Mouse (Mus musculus) kidney, embryonic 16.5 days (tissue): Measurements from ENCODE around the gene Trat1. TPM values are rescaled to one million over a fixed set of nuclear protein-coding genes. Genes with fewer than 3 reads are reported as not detected.

Source experiments
- ATAC-seq: fragments of 200-750 bp; cut with Nextera tagmentation; 2 replicates; pipeline ENCODE4 v1.8.0; 2017; ENCODE audit warnings: moderate TSS enrichment; ENCODE audit not compliant: low FRiP score, low TSS enrichment
- H3K27ac ChIP-seq: fragments of 300-500 bp; sonication (generic); 2 replicates; pipeline ENCODE4 v1.5.1; 2014; ENCODE audit warnings: low read length
- H3K27me3 ChIP-seq: fragments of 300-500 bp; sonication (generic); 2 replicates; pipeline ENCODE4 v1.6.1; 2014; ENCODE audit warnings: low read length, control low read depth, mixed read lengths; ENCODE audit not compliant: insufficient read depth
- H3K36me3 ChIP-seq: fragments of 300-500 bp; sonication (generic); 2 replicates; pipeline ENCODE4 v1.6.1; 2014; ENCODE audit warnings: low read length, control low read depth, mixed read lengths; ENCODE audit not compliant: insufficient read depth
- H3K4me1 ChIP-seq: fragments of 300-500 bp; sonication (generic); 2 replicates; pipeline ENCODE4 v1.6.1; 2014; ENCODE audit warnings: low read length, control low read depth, mixed read lengths; ENCODE audit not compliant: insufficient read depth
- H3K4me2 ChIP-seq: fragments of 300-500 bp; sonication (generic); replicated peaks from 2 replicates; pipeline ENCODE4 v1.6.1; 2014; ENCODE audit warnings: low read depth, low read length
- H3K4me3 ChIP-seq: fragments of 300-500 bp; sonication (generic); 2 replicates; pipeline ENCODE4 v1.5.1; 2014; ENCODE audit warnings: mild to moderate bottlenecking, low read length
- H3K9ac ChIP-seq: fragments of 300-500 bp; sonication (generic); replicated peaks from 2 replicates; pipeline ENCODE4 v1.6.1; 2014; ENCODE audit warnings: low read length
- H3K9me3 ChIP-seq: fragments of 300-500 bp; sonication (generic); 2 replicates; pipeline ENCODE4 v1.6.1; 2016; ENCODE audit warnings: low read length, control low read depth
- WGBS: fragments of 180-500 bp; shearing (Covaris S2); extraction: QIAGEN DNeasy Blood & Tissue Kit; methylation state at CpG from one replicate; pipeline ENCODE4 v1.1.7; 2014; 5-methylcytosine and 5-hydroxymethylcytosine counted together
- polyA plus RNA-seq: library from polyadenylated mRNA; unstranded; fragments of >200 nt; fragmentation: Nextera tagmentation; extraction: Ambion mirVana; gene quantifications from 2 replicates; pipeline ENCODE4 v1.2.1, GENCODE M21; 2015

Trat1 gene
- polyA plus RNA-seq: 0.04 TPM in 1 of 2 replicates, not detected in the other

DNA sequence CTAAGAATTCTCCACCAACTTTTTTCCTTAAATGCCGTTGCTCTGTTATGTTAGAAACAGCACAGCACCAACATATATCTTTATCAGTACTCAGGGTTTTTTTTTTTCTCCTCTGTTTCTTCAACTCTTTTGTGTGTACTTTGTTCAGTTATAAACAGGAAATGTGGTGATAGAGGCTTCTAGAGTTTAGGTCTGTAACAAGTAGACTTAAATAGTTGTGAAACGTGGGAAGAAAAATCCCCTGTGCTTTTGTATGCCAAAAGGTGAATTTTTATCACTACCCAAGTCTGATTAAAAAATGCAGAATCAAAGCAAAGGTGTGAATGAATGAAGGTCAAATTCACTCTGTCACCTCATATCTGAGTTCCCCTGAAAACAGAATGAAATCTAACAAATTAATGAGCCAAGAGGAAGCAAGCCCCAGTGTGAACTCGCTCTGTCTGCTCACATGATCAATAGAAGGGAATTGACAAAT lies at the start of gene Trat1:
Gene Trat1 (minus strand): TSS at position 51 of the 475 bp plus-strand sequence.
- H3K4me3 ChIP-seq: no peak within 1 kb of the TSS
- no peaks in the 10 kb centered on the region for H3K27me3 ChIP-seq
- no peak within 1 kb of the TSS for H3K9ac ChIP-seq
- no peak within 1 kb of the TSS for H3K4me2 ChIP-seq
- no peaks in the 10 kb centered on the region for H3K9me3 ChIP-seq
- ATAC-seq: no peak
- no peak within 1 kb of the TSS for H3K27ac ChIP-seq
- H3K36me3 ChIP-seq: no peaks in the 10 kb centered on the region
- 74% methylated on average over 3 of the region's 3 CpGs for WGBS
- H3K4me1 ChIP-seq: no peaks in the 10 kb centered on the region

- no peak overlapping the region for H3K9ac ChIP-seq
- no peak for ATAC-seq
- WGBS: 89% methylated on average over 6 of the region's 6 CpGs
- no peak overlapping the region for H3K4me3 ChIP-seq
- no peaks in the 10 kb centered on the region for H3K27me3 ChIP-seq
- H3K9me3 ChIP-seq: no peaks in the 10 kb centered on the region
- H3K4me1 ChIP-seq: no peaks in the 10 kb centered on the region
- H3K4me2 ChIP-seq: no peak overlapping the region
- no peaks in the 10 kb centered on the region for H3K36me3 ChIP-seq
- no peak overlapping the region for H3K27ac ChIP-seq
Measured at GRCm38 (mm10) chr16:48818524-48818923, 46.7 kb upstream of the Trat1 start.

GRCm38 (mm10) chr16:48816695-48817094 lies 44.9 kb upstream of the Trat1 start, which contains the start of gene Retnlb:
Gene Retnlb, plus strand, starts transcription at chr16:48816856.
- H3K4me1 ChIP-seq: no peaks in the 10 kb centered on the region
- H3K4me3 ChIP-seq: no peak within 1 kb of the TSS
- 93% methylated on average over 2 of the region's 2 CpGs for WGBS
- no peak for ATAC-seq
- no peak within 1 kb of the TSS for H3K4me2 ChIP-seq
- H3K36me3 ChIP-seq: no peaks in the 10 kb centered on the region
- H3K9me3 ChIP-seq: no peaks in the 10 kb centered on the region
- no peak within 1 kb of the TSS for H3K27ac ChIP-seq
- no peak within 1 kb of the TSS for H3K9ac ChIP-seq
- no peaks in the 10 kb centered on the region for H3K27me3 ChIP-seq

DNA sequence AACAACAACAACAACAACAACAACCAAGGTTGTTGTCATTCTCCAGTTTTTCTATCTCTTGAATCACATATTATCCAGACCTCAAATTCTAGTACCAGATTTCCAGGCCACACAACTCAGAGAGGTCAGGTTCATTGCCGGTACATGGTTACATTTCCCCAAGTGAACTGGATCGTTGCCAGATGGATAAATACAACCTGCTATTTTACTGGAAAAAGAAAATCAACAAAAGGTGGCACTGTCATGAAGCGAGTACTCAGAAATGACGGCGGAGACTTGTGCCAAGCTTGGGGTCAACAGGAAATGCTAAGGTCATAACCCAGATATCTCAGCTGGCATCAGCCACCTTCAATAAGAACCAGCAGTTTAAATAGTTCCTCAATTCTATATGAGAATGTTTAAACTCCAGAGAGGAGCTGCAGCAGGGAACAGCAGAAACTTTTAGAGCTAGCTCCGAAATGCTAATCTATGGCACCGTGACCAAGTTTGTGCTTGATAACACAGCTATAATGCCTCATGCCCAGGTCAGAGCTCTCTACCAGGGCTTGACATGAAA lies 40.1 kb upstream of the Trat1 start:
- no peak overlapping the region for H3K9ac ChIP-seq
- H3K36me3 ChIP-seq: no peaks in the 10 kb centered on the region
- no peaks in the 10 kb centered on the region for H3K9me3 ChIP-seq
- no peak overlapping the region for H3K27ac ChIP-seq
- ATAC-seq: no peak
- H3K4me2 ChIP-seq: no peak overlapping the region
- no peaks in the 10 kb centered on the region for H3K4me1 ChIP-seq
- H3K27me3 ChIP-seq: no peaks in the 10 kb centered on the region
- WGBS: 68% methylated on average over 7 of the region's 7 CpGs
- no peak overlapping the region for H3K4me3 ChIP-seq

DNA sequence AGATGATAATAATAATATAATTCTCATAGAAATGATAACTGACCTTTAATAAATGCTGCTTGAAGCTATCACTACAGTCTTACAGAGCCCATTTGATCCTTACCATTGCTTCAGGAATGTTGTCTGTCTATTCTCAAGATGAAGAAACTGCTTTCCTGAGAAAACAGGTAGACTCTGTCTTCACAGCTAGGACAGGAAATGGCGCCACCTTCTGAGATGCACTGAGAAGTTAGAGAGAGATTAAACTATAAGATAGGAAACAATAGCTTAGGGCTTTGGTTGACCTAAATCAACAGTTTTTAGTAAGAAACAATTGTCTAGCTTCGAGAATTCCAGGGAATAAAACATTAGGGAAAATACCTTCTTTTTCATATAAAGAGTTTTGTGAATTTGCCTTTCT lies 37.6 kb upstream of the Trat1 start:
- Histone ChIP-seq H3K4me2 (no peak overlapping the region), H3K9ac (no peak overlapping the region), H3K9me3 (no peaks in the 10 kb centered on the region), H3K27ac (no peak overlapping the region), H3K27me3 (no peaks in the 10 kb centered on the region), H3K4me1 (no peaks in the 10 kb centered on the region), H3K36me3 (no peaks in the 10 kb centered on the region), H3K4me3 (no peak overlapping the region)
- 53% methylated on average over 2 of the region's 2 CpGs for WGBS
- ATAC-seq: no peak

DNA sequence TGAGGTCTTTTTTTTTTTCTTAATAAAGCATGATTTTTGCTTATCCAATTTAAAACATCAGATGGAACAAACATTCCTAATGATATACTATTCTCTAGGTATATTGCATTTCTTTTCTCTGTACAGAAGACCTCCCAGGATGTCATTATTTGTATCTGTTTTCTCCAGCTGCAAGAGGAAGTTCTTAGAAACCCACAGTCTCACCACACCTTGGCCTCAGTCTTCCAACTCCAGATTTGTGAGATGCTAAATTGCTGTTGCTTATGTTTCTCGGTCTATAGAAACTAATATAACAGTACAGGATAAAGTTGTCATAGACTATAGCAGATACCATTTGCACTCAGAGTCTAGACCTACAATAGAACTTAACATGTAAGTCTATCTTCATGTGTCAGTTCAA lies 34.7 kb upstream of the Trat1 start:
- Histone ChIP-seq H3K36me3 (no peaks in the 10 kb centered on the region), H3K9me3 (no peaks in the 10 kb centered on the region), H3K4me1 (no peaks in the 10 kb centered on the region), H3K4me3 (no peak overlapping the region), H3K27ac (no peak overlapping the region), H3K27me3 (no peaks in the 10 kb centered on the region), H3K4me2 (no peak overlapping the region), H3K9ac (no peak overlapping the region)
- WGBS: 83% methylated on average over 1 of the region's 1 CpGs
- ATAC-seq: no peak

DNA sequence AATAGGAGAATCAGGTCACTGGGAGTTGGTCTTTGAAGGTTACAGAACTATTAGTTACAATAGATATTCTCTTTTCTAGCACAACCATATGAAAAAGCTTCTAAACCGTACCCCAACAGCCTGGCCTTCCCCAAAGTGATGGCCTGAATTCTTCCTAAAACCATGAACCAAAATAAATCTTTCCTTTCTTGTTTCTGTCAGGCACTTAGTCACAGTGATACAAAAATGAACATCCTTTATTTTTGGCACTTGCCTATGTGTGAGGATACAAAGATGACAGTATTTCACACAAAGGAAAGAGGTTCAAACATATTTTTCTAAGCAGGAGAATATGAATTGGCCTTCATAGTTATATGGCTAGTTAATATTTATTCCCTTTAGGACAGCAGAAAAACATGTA lies 33.6 kb upstream of the Trat1 start:
- Histone ChIP-seq H3K36me3 (no peaks in the 10 kb centered on the region), H3K27ac (no peak overlapping the region), H3K4me1 (no peaks in the 10 kb centered on the region), H3K9me3 (no peaks in the 10 kb centered on the region), H3K4me2 (no peak overlapping the region), H3K9ac (no peak overlapping the region), H3K4me3 (no peak overlapping the region), H3K27me3 (no peaks in the 10 kb centered on the region)
- no peak for ATAC-seq
- WGBS: 89% methylated on average over 1 of the region's 1 CpGs

GRCm38 (mm10) chr16:48800906-48801305 lies 29.1 kb upstream of the Trat1 start:
- no peaks in the 10 kb centered on the region for H3K9me3 ChIP-seq
- no peaks in the 10 kb centered on the region for H3K36me3 ChIP-seq
- H3K4me3 ChIP-seq: no peak overlapping the region
- H3K4me1 ChIP-seq: no peaks in the 10 kb centered on the region
- 91% methylated on average over 2 of the region's 2 CpGs for WGBS
- H3K27me3 ChIP-seq: no peaks in the 10 kb centered on the region
- H3K27ac ChIP-seq: no peak overlapping the region
- no peak overlapping the region for H3K4me2 ChIP-seq
- no peak for ATAC-seq
- H3K9ac ChIP-seq: no peak overlapping the region

DNA sequence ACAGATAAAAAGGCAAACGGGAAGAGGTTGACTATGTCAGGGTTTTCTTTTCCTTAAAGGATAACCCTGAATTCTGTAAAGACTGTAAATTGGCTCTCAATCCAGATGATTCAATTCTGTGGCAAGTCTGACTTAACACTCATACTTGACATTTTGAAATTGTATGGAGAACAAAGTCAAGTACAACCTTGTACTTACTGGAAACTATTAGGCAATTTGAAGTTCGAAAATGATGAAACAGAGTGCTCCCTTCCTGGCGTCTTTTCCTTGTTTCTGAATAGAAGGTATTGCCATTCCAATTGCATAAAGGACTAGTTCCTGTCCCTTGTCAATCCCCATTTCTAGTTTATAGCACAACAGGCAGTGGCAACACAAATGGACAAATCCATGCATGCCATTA lies 27.6 kb upstream of the Trat1 start:
- H3K9ac ChIP-seq: no peak overlapping the region
- no peak overlapping the region for H3K27ac ChIP-seq
- H3K9me3 ChIP-seq: no peaks in the 10 kb centered on the region
- H3K4me3 ChIP-seq: no peak overlapping the region
- ATAC-seq: no peak
- H3K4me1 ChIP-seq: no peaks in the 10 kb centered on the region
- no peak overlapping the region for H3K4me2 ChIP-seq
- 80% methylated on average over 3 of the region's 3 CpGs for WGBS
- no peaks in the 10 kb centered on the region for H3K27me3 ChIP-seq
- H3K36me3 ChIP-seq: no peaks in the 10 kb centered on the region

GRCm38 (mm10) chr16:48798285-48798684 lies 26.5 kb upstream of the Trat1 start:
- no peak for ATAC-seq
- WGBS: 80% methylated on average over 3 of the region's 3 CpGs
- Histone ChIP-seq H3K27me3 (no peaks in the 10 kb centered on the region), H3K9ac (no peak overlapping the region), H3K4me3 (no peak overlapping the region), H3K4me1 (no peaks in the 10 kb centered on the region), H3K36me3 (no peaks in the 10 kb centered on the region), H3K9me3 (no peaks in the 10 kb centered on the region), H3K27ac (no peak overlapping the region), H3K4me2 (no peak overlapping the region)
